Mouse (Mus musculus) liver, postnatal 0 days (tissue): ENCODE data around the gene Cybb.

Experiments
- CTCF ChIP-seq: sonication (generic); IDR thresholded peaks from 2 replicates; pipeline ENCODE4 v1.5.1; 2016; ENCODE audit warnings: antibody characterized with exemption, low read depth
- EP300 ChIP-seq: IDR thresholded peaks from 2 replicates; pipeline ENCODE4 v1.6.1; 2016; ENCODE audit warnings: antibody characterized with exemption, low read depth, mild to moderate bottlenecking

DNA sequence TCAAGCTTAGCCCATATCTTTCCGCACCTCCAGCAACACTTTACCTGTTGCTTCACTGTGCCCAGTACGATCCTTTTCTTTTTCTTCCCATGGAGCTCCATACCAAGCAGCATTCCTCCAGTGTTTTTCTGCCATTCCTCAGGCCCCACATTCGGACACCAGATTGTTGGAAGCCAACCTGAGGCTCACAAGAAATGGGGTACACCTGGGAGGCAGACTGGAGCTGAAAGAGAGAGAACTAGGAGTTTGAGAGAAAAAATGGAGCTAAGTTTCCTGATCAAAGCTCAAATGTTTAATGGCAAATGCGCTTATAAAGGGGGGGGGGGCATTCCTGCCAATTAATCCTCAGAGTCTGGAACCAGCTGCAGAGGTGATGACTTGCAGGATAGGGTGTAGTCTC is at the start of gene Cybb:
- TF ChIP-seq EP300: no peak
- no peak for TF ChIP-seq CTCF
